In the genomic region with DNA sequence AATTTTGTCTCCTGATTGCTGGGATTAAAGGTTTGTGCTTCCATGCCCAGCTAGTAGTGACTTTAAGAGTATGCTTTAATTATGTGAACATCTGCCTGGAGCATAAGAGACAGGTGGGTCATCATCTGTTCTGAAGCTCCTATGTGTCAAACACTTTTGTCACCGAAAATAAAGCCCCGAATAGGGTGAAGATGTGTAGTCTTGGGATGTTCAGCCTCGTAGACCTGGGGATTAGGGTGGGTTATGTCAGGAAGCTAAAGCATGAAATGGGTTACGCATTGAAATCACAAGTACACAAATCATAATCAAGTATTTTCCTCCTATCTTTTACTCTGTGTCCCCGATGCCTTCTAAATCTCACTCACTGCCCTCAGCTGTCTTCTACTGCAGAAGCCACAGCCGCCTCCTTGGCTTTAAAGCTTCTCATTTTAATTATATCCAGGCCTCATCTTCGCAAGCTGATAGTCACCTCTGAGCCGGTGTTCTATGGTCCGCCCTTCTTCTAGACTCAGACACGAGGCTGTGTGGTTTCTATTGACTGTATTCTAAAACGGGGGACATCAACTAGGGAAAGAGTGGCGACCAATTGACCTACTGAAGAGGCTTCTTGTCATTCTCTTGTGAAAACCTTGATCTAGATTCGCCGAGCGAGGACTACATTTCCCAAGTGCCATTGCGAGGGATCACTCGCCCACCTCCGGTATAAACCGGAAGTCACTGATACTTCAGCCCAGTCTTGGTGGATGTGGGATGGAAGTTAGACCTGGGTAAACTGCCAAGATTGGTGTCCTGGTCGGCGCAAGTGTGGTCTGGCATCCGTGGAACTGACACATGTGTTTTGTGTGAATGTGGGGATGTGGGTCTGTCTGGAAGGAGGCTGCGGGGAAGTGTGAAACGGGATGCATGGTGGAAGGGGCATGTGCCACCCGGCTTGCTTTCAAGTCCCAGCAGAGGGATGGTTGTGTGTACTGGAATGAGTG, we compare ENCODE assay signal across 8 mouse cellular contexts. TPM values are rescaled to one million over a fixed set of nuclear protein-coding genes. Genes with fewer than 3 reads are reported as not detected.
DNase-seq lines count a peak whose midpoint lies in the region.

Gene Smim17 (plus strand): TSS at position 720 of the 980 bp plus-strand sequence.

- peak; percentile 16 to 52 for DNase-seq in spleen, adult 18-20 months
- DNase-seq in spleen, adult 12 weeks (ENCODE audit: low spot score) = no peak
- peak; percentile 20 for DNase-seq in embryo, embryonic 11.5 days (ENCODE audit: low read depth, low spot score)
- DNase-seq in heart, adult 18-20 months = peak; percentile 52 to 67
- peak; percentile 14 for DNase-seq in kidney, adult 11 months
- DNase-seq in left cerebral cortex, postnatal 4 days = peak; percentile 61
- peak; percentile 56 for DNase-seq in mesoderm, embryonic 11.5 days (ENCODE audit: low read depth, low spot score)
- DNase-seq in right cerebral cortex, postnatal 14 days = peak; percentile 62

- intact Hi-C loops in left cerebral cortex, postnatal 4 days (cut with DNase I) = no loop called here

RNA-seq across cellular contexts. Expression of gene Smim17, which starts in this region (rescaled TPM):
- total RNA-seq in heart, adult 18-20 months (2021) = not detected
- 10 to 100 TPM; 12.2 to 16.6 TPM for total RNA-seq in left cerebral cortex, postnatal 4 days (2021)

Comparison
In these comparisons a context has a peak if more than half of its experiments do, and no peak if none do; other contexts are left out.
1. RNA of gene Smim17 (total RNA-seq): 12.2 to 16.6 TPM in left cerebral cortex, postnatal 4 days; not detected in heart, adult 18-20 months; every median in the first group is over 10 times any median in the second.
2. Peak in DNase-seq in heart, adult 18-20 months; RNA of the gene not detected or under 1 TPM.